Mouse (Mus musculus): ENCODE data around the gene Anxa2.

GRCm38 (mm10) chr9:69472724-69473123, 19.3 kb downstream of the Anxa2 start:
- TF ChIP-seq CTCF (IDR thresholded peaks at IDR 0.05; ENCODE audit: extremely low read depth, insufficient read depth, low read length), result no peak
- TF ChIP-seq POLR2A (IDR thresholded peaks at IDR 0.05; ENCODE audit: extremely low read depth, insufficient read depth, low read length), result no peak
